Mouse (Mus musculus) kidney, adult 2 months (tissue): ENCODE measurements at regions not wholly inside any gene's neighbourhood (a gene's known extent, or its start where the extent isn't known, plus 50 kb on each side); places are given as distances from the start of the nearest gene placed in this dataset.

Source experiments
- DNase-seq: peaks from one replicate; pipeline ENCODE4 v3.0.0; 2021
- H3K27ac ChIP-seq: fragments of 200-500 bp; 2 replicates; pipeline ENCODE4 v1.5.1; 2012; ENCODE audit warnings: low read depth, low read length, control low read depth, inconsistent platforms; ENCODE audit not compliant: insufficient read depth
- H3K27me3 ChIP-seq: fragments of 200-500 bp; replicated peaks from 2 replicates; pipeline ENCODE4 v1.6.1; 2012; ENCODE audit warnings: mild to moderate bottlenecking, moderate library complexity, low read length, inconsistent platforms; ENCODE audit not compliant: control insufficient read depth, insufficient read depth
- H3K36me3 ChIP-seq: fragments of 200-500 bp; 2 replicates; pipeline ENCODE4 v1.6.1; 2012; ENCODE audit warnings: mild to moderate bottlenecking, moderate library complexity, low read length, inconsistent platforms; ENCODE audit not compliant: control insufficient read depth, insufficient read depth
- H3K4me1 ChIP-seq: fragments of 200-500 bp; 2 replicates; pipeline ENCODE4 v1.6.1; 2011; ENCODE audit warnings: low read length; ENCODE audit not compliant: control insufficient read depth, insufficient read depth
- H3K4me3 ChIP-seq: fragments of 200-500 bp; 2 replicates; pipeline ENCODE4 v1.5.1; 2011; ENCODE audit warnings: mild to moderate bottlenecking, low read depth, low read length, control low read depth; ENCODE audit not compliant: insufficient read depth
- CTCF ChIP-seq: fragments of 200-500 bp; conservative IDR thresholded peaks from 2 replicates; pipeline ENCODE4 v1.5.1; 2011; ENCODE audit warnings: low read depth, mild to moderate bottlenecking, control low read depth, low read length, moderate library complexity, mixed read lengths; ENCODE audit not compliant: insufficient read depth, insufficient read length
- POLR2A ChIP-seq: fragments of 200-500 bp; IDR thresholded peaks from one replicate; pipeline ENCODE4 v1.6.1; 2011; ENCODE audit warnings: low read depth, low read length, control low read depth
- WGBS: fragments of 180-500 bp; shearing (Covaris S2); methylation state at CpG from one replicate; pipeline ENCODE4 v1.1.7; 2018; 5-methylcytosine and 5-hydroxymethylcytosine counted together

DNA sequence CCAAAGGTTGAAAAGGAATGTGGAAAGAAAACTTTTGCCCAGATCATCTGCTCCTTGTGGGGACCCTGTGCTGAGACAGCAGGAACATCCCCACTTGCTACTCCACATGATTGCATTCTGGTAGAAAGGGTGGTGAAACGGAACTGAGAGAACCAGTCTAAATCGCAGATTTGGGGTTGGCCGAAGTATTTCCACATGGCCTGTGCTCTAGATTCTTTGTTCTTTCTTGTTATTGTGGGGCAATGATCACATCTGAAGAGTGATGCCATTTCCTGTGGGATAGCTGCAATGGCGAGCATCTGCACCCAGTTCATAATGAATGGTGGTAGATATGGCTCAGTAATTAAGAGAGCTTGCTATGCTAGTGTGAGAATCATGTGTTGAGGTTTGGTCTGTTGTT, 273.6 kb upstream of the Rnaseh2b start:
- H3K4me1 ChIP-seq = peaks cover 5% of the 10 kb centered on the region; the same call in 1 of the 2 replicates
- 85% methylated on average over 4 of the region's 4 CpGs for WGBS
- H3K27me3 ChIP-seq = no peaks in the 10 kb centered on the region
- no peak overlapping the region for H3K4me3 ChIP-seq
- no peak overlapping the region for H3K27ac ChIP-seq
- no peak for DNase-seq
- TF ChIP-seq CTCF (no peak), POLR2A (no peak)
- H3K36me3 ChIP-seq = no peaks in the 10 kb centered on the region

DNA sequence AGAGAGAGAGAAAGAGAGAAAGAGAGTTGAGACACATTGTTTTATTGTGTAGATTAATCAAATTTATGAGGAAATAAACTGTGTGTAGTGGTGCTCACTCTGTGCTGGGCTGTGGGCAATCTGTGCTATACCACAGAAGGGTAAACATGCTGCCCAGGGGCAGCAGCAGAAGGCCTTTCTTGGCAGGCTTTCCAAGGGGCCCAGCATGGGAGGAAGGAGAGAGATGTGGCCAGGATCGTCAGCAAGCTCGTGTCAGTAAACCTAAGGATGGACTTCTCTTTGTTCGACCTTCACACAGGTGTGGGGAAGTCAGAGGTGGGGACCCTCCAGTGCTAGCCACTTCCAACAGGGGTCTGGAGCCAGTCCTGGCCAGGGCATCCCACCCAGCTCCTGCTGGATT, 271.4 kb upstream of the Rnaseh2b start:
- no peak for DNase-seq
- TF ChIP-seq CTCF = no peak
- no peak for TF ChIP-seq POLR2A
- H3K4me3 ChIP-seq = no peak overlapping the region
- H3K27me3 ChIP-seq = no peaks in the 10 kb centered on the region
- 56% methylated on average over 3 of the region's 3 CpGs for whole genome bisulfite sequencing
- no peak overlapping the region for H3K27ac ChIP-seq
- peaks cover 5% of the 10 kb centered on the region; the same call in 1 of the 2 replicates for H3K4me1 ChIP-seq
- no peaks in the 10 kb centered on the region for H3K36me3 ChIP-seq

DNA sequence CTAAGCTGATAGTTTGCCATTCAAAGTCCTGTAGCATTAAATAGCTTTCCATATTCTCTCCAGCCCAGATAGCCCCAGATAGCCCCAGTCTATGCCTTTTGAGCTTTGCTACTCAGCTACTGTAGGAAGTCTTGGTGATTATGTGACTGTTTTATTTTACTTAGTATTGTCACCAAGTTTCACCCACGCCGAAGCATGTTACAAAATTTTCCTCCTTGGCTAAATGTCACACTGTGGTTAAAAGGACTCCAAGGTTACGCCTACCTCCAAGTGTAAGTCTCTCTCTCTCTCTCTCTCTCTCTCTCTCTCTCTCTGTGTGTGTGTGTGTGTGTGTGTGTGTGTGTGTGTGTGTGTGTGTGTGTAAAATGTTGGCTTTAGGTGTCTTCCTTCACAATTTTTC, 270.2 kb upstream of the Rnaseh2b start:
- Histone ChIP-seq H3K36me3 (no peaks in the 10 kb centered on the region), H3K27me3 (no peaks in the 10 kb centered on the region), H3K4me1 (peaks cover 5% of the 10 kb centered on the region; the same call in 1 of the 2 replicates), H3K27ac (no peak overlapping the region), H3K4me3 (no peak overlapping the region)
- no peak for DNase-seq
- no peak for TF ChIP-seq CTCF
- no peak for TF ChIP-seq POLR2A
- WGBS = 81% methylated on average over 3 of the region's 3 CpGs

DNA sequence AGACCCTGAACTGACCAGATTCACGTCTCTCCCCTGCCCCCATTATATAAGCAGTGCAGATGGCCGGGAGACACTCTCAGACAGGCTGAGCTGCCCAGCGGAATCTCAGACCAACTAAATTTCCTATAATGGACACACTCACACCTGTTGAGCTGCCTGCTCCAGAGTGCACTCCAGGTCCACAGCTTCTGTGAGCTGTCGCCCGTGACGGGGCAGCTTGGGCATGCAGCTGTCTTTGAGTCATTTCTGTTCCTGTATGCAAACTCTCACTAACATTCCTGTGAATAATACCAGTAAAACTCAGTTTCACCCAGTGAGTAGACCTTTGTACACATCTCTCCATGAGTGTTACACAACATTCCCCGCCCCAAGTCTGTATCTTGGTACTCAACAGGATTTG, 269.4 kb upstream of the Rnaseh2b start:
- Histone ChIP-seq H3K4me1 (peaks cover 5% of the 10 kb centered on the region; the same call in 1 of the 2 replicates), H3K4me3 (no peak overlapping the region), H3K27me3 (no peaks in the 10 kb centered on the region), H3K36me3 (no peaks in the 10 kb centered on the region), H3K27ac (peak overlapping the region; percentile 28; the same call in 1 of the 2 replicates)
- peak; percentile 64 for DNase-seq
- TF ChIP-seq POLR2A (no peak), CTCF (no peak)
- 45% methylated on average over 7 of the region's 7 CpGs for WGBS

DNA sequence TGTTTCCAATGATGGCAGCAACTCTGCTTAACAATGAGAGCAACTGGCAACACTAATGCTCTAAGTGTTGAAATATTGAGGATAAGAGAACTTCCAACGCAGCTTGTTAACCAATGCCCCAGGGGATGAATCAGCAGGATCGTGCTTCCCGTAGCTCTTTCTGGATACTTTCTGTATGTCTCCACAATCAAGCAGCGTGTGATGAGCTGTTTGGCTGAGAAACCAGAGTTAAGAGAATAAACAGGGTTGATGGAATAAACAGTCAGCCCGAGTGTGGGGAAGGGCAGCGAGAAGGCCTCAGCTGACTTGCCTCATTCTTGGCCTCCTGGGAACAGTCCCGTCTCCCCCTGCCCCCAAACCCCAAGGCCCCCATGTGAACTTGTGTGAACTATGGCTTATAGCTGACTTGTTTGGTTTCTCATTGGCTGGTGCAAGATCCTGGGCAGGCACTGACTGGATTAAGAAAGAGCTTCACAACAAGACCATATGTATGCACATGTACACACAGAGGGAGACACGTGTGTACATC, 264.6 kb upstream of the Rnaseh2b start:
- WGBS = 88% methylated on average over 8 of the region's 8 CpGs
- DNase-seq = no peak
- H3K36me3 ChIP-seq = no peaks in the 10 kb centered on the region
- no peaks in the 10 kb centered on the region for H3K27me3 ChIP-seq
- H3K27ac ChIP-seq = no peak overlapping the region
- TF ChIP-seq CTCF = no peak
- TF ChIP-seq POLR2A = no peak
- H3K4me3 ChIP-seq = no peak overlapping the region
- H3K4me1 ChIP-seq = peaks cover 1% of the 10 kb centered on the region; the same call in 1 of the 2 replicates

DNA sequence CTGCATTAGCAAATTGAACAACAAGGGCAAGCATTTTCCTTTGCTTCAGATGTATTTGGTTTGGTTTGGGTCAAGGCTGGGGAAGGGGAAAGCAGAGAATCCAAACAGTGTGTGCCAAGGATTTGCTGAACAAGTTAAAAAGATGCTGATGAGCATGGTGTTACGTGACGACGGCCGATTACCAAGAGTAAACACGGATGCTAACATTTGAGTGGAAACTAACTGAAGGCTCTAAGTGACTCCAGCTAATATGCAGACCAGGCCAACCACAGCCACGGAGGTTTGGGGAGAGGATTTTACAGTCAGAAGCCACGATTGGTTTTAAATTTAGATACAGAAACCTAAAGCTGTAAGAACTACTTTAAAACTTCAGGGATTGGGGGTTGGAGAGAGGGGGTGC, 262.3 kb upstream of the Rnaseh2b start:
- TF ChIP-seq CTCF = no peak
- no peak for TF ChIP-seq POLR2A

DNA sequence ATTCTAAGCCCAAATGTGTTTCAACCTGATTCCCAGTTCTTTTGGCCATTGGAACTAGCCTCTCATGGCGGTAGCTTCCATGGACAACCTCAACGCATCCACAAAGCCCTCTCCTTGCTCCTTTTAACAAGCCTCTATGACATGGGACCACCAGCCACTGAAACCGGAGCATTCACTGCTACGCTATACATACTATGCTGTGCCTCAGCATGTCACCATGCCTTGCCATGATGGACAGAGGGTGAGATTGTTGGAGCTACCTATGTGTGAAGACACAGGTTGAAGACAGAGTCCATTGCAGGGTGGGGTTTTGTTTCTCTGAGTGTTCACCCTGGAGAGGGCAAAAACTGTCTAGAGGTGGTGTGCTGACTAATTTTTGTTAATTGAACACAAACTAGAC, 258.7 kb upstream of the Rnaseh2b start:
- no peak for TF ChIP-seq CTCF
- TF ChIP-seq POLR2A = no peak
- Histone ChIP-seq H3K4me1 (no peaks in the 10 kb centered on the region), H3K27me3 (no peaks in the 10 kb centered on the region), H3K27ac (no peak overlapping the region), H3K36me3 (no peaks in the 10 kb centered on the region), H3K4me3 (no peak overlapping the region)
- 97% methylated on average over 4 of the region's 4 CpGs for WGBS
- no peak for DNase-seq

More for the DNA sequence above, 262.3 kb upstream of the Rnaseh2b start:
- Histone ChIP-seq H3K27me3 (no peaks in the 10 kb centered on the region), H3K27ac (no peak overlapping the region), H3K36me3 (no peaks in the 10 kb centered on the region), H3K4me3 (no peak overlapping the region), H3K4me1 (no peaks in the 10 kb centered on the region)
- no peak for DNase-seq
- 81% methylated on average over 7 of the region's 7 CpGs for WGBS

DNA sequence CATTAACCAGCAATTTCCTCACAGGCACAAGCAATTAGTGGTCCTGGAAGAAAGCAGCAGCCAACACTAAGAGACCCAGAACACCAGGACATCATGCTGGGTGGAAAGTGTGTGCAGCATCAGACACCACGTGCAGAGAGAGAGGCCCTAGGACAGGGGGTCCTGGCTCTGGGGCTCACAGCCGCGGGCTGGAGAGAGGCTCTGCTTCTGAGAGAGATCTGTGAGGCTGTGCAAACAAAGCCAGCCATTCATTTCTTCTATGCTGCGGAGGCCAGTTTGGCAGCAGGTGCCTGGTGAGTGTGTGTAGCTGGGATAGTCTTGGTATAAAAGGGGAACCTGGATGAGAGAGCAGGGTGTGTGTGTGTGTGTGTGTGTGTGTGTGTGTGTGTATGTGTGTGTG, 257.7 kb upstream of the Rnaseh2b start:
- WGBS = 79% methylated on average over 4 of the region's 4 CpGs

More for the DNA sequence above, 257.7 kb upstream of the Rnaseh2b start:
- Histone ChIP-seq H3K4me1 (no peaks in the 10 kb centered on the region), H3K4me3 (no peak overlapping the region), H3K27ac (no peak overlapping the region), H3K36me3 (no peaks in the 10 kb centered on the region), H3K27me3 (no peaks in the 10 kb centered on the region)
- TF ChIP-seq CTCF = no peak
- no peak for TF ChIP-seq POLR2A
- no peak for DNase-seq
